Mouse (Mus musculus) layer of hippocampus, postnatal 36 days (tissue): ENCODE results near the gene Gm13697. TPM values are rescaled to one million over a fixed set of nuclear protein-coding genes. Genes with fewer than 3 reads are reported as not detected.

Experiments
- DNase-seq, 2 experiments: peaks; one replicate each; pipeline ENCODE4 v3.0.0; 2022
- total RNA-seq, 2 experiments: library from RNA; stranded (reverse); gene quantifications; 2 replicates each; pipeline ENCODE4 v1.2.3; 2021

The Gm13697 gene
- total RNA-seq, 2 experiments from 2014 or later: 1.7 TPM

DNA sequence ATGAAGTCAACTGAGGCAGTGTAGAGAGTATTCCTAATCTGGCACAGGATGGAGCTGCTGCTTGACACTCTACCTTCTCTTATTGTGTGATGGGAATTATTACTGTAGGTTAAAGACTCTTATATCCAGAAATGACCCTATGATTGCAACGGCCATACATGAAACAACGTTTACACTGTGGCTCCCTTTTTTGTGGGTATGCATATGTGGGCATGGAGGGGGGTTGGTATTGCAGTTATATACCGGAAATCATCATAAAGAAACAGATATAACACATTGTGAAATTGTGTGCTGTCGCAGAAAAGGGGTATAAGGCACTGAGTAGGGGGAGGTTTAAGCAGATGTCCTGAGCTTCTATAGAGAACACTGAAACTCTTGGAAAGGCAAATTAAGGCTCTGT lies 51.5 kb downstream of the Gm13697 start:
- no peak for DNase-seq

Other genes starting within 250 kb of the Gm13697 start
- gene Fam171b, start 172.1 kb upstream of the Gm13697 start, total RNA-seq: 100 to 1,000 TPM; 191 to 210 TPM
- gene Zswim2, start 43.5 kb upstream of the Gm13697 start, total RNA-seq: under 1 TPM in 1 of 2 experiments, not detected in 1; 0.27 TPM
- gene Gm13698, start 29.1 kb upstream of the Gm13697 start, total RNA-seq: 1 to 10 TPM; 1.7 TPM
- 1 to 10 TPM; 1.7 TPM for gene Gm13693, start 23.2 kb upstream of the Gm13697 start, total RNA-seq
- 1 to 10 TPM in 1 of 2 experiments, not detected in 1; 1.7 TPM for gene Gm13695, start 17.4 kb upstream of the Gm13697 start, total RNA-seq
- 1 to 10 TPM; 1.7 TPM for gene Gm13696, start 11.6 kb upstream of the Gm13697 start, total RNA-seq
- 1 to 10 TPM; 1.7 TPM for gene Gm13694, start 5.8 kb upstream of the Gm13697 start, total RNA-seq
- 1 to 10 TPM; 1.7 TPM for gene Gm13691, start 5.8 kb downstream of the Gm13697 start, total RNA-seq